Mouse (Mus musculus) lung, postnatal 36 days (tissue): Measurements from ENCODE around the gene C2cd3.
A peak's percentile ranks its signal among the peaks of the same experiment; 100 is the strongest.
"Not testable (repeated sequence)": the region's sequence is repeated elsewhere in the genome, so short reads cannot be mapped to it uniquely, and the experiment has no call there.

ENCODE experiments used
- DNase-seq: peaks from one replicate; pipeline ENCODE4 v3.0.0; 2022; ENCODE audit warnings: mixed read lengths

Gene C2cd3

GRCm38 (mm10) chr7:100472777-100473176 lies 100.7 kb downstream of the C2cd3 start, which contains the start of gene Ucp3:
Gene Ucp3, plus strand, starts transcription at chr7:100472990.
- DNase-seq = peak; percentile 46

- DNase-seq = no peak
Observed at GRCm38 (mm10) chr7:100473846-100474454, 101.9 kb downstream of the C2cd3 start.

GRCm38 (mm10) chr7:100474680-100475079 lies 102.6 kb downstream of the C2cd3 start:
- DNase-seq = peak; percentile 74

DNA sequence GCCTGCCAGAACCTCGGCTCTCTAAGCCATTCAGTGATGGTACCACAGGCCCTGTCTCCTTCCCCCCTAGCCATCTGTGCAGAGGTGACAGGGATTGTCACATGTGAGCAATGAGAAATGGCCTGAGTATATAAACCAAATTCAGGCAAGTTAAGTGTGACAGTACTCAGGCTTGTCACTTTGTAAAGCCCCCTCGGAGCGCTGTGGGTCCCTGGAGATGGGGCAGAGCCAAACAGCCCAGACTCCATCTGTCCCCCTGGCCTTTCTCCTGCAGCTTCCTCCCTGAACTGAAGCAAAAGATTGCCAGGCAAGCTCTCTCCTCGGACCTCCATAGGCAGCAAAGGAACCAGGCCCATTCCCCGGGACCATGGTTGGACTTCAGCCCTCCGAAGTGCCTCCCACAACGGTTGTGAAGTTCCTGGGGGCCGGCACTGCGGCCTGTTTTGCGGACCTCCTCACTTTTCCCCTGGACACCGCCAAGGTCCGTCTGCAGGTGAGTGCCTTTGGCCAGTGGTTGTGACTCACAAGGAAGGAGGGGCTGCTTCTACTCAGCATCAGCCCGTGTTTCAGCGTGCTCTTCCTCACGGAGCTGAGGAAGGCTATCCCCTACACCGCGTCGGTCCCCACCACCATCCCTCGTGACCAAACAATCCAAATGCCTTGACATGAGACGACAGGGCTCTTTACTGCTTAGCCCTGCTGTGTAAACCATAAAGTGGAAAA lies 107.2 kb downstream of the C2cd3 start:
- DNase-seq = no peak

- no peak for DNase-seq
Observed at GRCm38 (mm10) chr7:100479823-100480164, 107.8 kb downstream of the C2cd3 start.

DNA sequence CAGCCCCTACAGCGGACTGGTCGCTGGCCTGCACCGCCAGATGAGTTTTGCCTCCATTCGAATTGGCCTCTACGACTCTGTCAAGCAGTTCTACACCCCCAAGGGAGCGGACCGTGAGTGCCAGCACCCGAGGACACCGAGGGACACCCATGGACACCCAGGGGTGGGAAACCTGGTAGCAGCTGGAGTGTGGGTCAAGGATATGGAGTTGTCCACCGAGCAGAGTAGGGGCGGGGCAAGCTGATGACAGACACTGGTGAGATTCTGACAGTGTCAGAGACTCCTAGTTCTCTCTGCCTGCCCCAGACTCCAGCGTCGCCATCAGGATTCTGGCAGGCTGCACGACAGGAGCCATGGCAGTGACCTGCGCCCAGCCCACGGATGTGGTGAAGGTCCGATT lies 108.1 kb downstream of the C2cd3 start:
- no peak for DNase-seq

DNA sequence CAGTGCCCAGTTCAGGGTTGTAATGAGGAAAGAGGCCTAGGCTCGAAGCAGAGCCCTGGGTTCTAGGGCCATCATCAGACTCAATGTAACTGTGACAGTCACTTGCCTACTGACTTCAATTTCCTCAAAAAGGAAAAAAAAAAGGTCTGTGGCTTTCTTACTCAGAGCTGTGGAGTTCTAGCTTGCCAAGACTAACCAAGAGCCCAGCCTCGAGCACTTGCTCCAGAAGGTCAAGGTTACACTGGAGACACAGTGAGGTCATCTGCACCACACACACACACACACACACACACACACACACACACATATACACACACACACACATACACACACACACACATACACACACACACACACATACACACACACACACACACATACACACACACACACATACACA lies 110.0 kb downstream of the C2cd3 start:
- not testable (repeated sequence) for DNase-seq

GRCm38 (mm10) chr7:100484493-100484892 lies 112.5 kb downstream of the C2cd3 start:
- DNase-seq = no peak

DNA sequence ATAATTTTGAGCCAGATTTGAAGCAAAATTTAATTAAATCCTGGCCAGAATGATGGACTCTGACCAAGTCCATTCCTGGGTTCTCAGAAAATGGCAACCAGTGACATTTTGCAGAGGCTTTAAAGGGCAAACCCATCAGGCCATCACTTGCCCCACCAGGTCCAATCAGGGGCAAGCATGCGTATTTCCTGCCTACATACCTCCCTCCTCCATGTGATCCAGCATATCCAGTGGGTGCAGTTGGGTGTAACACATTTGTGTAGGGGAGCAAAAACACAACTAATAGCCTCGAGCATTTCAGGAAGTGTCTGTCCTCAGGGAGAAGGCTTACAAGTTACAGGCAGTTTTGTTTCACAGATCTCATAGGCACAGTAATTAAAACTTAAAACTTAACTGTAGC lies 115.3 kb downstream of the C2cd3 start:
- no peak for DNase-seq

DNA sequence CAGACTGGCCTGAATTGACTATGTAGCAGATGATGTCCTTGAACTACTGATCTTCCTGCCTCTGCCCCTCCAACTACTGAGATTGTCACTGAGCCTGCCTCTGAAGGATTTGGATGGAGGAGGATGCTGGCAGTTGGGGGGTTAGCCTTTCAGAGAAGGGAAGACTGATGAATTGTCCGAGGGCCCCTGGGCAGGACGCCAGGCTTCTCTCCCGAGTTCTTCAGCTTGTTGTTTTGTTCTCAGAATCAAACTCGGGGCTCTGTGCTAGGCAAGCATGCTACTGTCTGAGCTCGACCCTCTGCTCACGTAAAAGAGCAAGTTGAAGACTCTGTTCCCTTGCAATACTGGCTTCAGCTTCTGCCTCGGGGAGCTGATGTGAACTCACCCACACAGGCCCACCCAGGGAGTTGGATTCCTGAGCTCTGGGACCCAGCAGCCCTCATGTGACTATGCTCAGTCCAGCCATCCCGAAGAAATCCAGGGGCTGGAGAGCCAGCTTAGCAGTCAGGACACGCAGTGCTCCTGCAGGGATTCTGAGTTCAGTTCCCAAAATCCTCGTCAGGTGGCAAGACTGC lies 116.5 kb downstream of the C2cd3 start:
- no peak for DNase-seq

DNA sequence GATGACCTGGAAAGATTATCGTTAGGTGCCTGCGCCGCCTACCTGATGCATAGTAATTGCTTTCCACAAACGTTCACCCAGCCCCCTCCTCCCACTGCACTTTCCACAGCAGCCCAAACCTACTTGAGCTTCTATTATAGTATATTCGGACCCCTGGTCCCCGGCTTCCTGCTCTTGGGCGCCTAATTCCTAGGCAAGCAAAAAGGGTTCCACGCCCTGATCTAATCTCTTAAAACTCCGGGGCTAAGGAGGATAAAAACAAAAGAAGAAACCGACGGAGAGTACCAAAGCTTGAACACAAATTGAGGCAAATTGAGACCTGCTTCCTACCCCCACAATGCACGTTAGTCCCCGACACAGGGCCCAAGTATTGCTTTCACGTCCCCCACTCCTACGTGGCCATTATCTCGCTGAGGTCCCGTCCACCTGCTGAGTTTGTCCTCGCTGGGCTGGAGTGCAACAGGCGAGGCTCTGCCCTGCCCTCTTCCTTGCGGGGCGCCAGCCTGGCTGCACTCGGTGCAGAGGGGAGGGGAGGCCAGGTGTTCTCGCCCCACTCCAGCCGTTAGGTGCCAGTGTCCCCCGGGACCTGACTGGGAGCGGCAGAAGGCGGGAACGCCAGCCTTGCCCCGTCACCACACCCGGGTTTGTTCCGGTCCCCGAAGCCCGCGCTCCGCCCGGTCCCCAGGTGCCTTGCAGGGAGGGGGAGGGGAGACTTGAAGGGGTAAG lies 120.5 kb downstream of the C2cd3 start:
- DNase-seq = peak; percentile 73

DNA sequence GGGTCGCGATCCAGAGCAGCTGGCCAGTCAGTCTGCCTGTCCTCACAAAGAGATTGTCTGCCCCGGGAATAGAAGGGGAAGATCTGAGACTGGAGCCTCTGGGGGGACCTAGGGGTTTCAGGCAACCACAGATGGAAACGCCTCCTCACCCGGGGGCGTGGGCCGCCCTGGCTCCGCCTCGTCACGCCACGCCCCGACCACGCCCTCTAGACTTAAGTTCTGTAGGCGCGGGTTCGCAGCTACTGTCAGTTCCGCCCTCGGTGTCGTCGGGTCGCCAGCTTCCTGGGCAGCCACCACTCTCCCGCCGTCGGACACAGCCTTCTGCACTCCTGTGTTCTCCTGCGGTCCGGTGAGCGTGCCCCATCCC lies 121.1 kb downstream of the C2cd3 start, which contains the start of gene Ucp2:
Gene Ucp2, plus strand, starts transcription at position 221 of the 367 bp plus-strand sequence.
- peak; percentile 97 for DNase-seq

DNA sequence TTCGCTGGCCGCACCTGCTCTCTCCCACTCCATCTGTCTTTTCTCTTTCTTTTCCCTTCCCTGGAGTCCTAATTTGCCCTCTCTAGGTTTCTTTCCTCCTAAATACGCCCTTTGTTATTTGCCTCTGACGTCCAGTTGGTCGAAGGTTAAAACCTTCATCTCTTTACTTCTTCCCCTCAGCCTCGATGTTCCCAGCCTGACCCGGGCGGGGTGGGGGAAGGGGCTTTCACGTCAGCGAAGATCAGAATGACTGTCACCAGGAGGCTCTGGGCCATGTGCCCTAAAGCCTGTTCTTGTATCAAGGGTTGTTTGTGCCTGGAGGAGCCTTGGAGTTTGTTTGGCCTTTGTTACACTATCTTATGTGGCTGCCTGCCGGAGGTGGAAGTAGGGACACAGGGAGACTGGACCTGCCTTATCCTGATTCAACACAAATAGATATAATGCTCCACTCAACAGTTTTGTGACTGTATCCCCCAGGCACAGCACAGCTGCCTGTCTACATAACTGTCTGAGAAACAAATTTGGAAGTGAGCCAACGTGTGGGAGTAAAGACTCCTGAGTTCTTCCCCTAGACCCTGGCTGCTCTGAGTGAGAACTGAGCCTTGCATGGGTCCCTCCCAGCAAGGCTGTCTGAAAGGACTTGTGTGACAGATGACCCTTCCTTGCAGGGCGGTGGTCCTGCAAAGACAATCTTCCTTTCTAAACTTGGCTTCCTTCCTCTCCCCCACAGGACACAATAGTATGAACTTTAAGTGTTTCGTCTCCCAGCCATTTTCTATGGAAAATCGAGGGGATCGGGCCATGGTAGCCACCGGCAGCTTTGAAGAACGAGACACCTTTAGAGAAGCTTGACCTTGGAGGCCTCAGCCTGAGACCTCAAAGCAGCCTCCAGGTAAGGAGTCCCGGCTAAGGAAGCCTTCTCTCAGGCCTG lies 121.7 kb downstream of the C2cd3 start:
- peak; percentile 85 for DNase-seq

- peak; percentile 35 for DNase-seq
Observed at GRCm38 (mm10) chr7:100494415-100494831, 122.4 kb downstream of the C2cd3 start.

DNA sequence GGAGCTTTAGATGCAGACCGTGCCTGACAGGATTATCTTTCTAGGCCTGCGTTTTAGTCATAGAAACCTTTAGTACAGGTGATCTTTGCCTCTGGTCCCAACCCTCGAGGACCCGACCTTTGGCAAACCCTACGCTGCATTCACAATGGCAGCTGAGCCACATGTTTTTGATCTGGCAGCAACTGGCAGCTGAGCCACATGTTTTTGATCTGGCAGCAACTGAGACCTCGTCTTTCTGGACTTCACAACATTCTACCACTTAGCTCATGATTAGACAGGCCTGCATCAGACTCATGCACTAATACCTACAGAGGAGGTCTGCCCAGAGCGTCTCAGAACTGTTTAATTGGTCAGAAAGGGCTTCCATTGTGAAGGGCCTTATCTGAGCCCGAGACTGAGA lies 123.0 kb downstream of the C2cd3 start:
- peak; percentile 34 for DNase-seq

DNA sequence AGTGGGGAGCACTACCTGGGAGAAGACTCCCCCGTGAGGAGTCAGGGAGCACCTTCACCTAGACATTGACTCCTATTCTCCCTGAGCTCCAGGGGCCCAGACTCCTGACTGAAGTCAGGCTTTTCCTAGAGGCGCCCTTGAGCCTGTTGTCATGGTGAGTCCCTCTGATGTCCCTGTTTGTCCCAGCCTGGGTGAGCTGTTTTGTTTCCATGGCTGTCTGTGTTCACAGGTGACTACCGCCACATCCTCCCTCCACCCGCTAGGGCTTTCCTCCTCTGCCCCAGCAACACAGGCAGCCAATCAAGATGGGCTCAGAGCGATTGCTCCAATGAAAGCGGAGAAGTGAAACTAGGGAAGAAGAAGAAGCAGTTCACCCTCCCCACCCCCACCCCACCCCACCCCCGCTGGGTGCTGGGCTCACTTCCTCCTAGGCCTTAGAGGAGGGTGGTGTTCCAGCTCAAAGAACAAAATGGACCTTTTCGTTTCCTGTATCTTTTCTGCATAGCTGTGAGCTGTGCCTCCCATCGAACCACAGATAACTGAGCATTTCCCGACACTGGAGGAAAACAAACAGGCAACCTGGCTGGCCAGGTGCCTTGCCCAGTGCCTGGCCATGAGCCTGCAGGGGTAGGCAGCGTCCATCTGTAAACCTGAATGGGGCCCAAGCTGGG lies 123.7 kb downstream of the C2cd3 start:
- peak; percentile 94 for DNase-seq

DNA sequence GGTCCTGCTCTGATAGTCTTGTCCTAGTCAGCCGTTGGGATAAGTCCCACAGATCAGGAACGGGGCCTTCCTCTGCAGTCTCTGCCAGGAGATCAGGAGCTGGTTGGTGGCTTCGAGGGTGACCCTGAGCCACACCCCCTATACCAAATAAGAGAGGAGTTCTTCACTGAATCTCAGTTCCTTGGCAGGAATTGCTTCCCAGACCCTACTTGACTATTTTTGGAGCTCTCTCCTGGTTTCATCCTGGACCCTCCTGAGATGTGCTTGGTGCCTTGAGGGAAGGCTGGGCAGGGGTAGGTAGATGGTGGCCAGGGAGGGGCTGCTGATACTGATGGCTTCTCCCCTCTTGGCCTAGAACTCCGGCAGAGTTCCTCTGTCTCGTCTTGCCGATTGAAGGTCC lies 124.3 kb downstream of the C2cd3 start:
- DNase-seq = no peak

- no peak for DNase-seq
Observed at GRCm38 (mm10) chr7:100496791-100497190, 124.8 kb downstream of the C2cd3 start.

DNA sequence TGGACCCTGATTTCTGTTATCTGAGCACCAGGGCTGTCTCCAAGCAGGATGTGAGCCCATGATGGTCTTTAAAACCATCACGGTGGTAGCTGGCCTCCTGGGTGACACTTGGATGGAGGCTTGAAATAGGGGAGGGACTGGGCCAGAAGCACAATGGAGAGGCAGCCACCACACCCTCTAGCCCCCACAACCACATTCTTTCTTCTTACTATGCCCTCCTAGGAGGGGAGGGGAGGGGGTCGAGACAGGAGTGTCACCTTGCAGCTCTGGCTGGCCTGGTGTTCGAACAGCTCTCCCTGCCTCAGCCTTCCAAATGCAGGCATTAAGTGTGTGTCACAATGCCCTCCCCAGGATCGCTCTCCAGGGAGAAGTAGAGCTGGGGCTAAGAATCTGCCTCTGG lies 125.4 kb downstream of the C2cd3 start:
- no peak for DNase-seq

DNA sequence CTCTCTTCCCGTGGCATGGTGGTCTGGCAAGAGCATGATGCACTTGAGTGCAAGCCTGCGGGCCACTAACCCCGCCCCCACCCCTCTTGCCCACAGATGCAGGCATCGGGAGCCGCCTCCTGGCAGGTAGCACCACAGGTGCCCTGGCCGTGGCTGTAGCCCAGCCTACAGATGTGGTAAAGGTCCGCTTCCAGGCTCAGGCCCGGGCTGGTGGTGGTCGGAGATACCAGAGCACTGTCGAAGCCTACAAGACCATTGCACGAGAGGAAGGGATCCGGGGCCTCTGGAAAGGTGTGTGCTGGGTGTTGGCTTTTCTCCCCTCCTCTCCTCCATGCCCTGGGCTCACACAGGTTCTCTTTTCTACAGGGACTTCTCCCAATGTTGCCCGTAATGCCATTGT lies 125.9 kb downstream of the C2cd3 start:
- no peak for DNase-seq

- no peak for DNase-seq
Observed at GRCm38 (mm10) chr7:100499465-100499864, 127.4 kb downstream of the C2cd3 start.
